Mouse (Mus musculus) embryonic facial prominence, embryonic 15.5 days (tissue): ENCODE measurements around the gene Arhgef28. TPM values are rescaled to one million over a fixed set of nuclear protein-coding genes. Genes with fewer than 3 reads are reported as not detected.

Experiments used
- ATAC-seq: fragments of 200-750 bp; cut with Nextera tagmentation; 2 replicates; pipeline ENCODE4 v1.8.0; 2017; ENCODE audit warnings: low read depth, moderate TSS enrichment; ENCODE audit not compliant: insufficient number of reproducible peaks, low FRiP score, low TSS enrichment
- H3K27ac ChIP-seq: fragments of 300-500 bp; sonication (generic); replicated peaks from 2 replicates; pipeline ENCODE4 v1.5.1; 2015; ENCODE audit warnings: mild to moderate bottlenecking, inconsistent platforms
- H3K27me3 ChIP-seq: fragments of 300-500 bp; sonication (generic); 2 replicates; pipeline ENCODE4 v1.6.1; 2015; ENCODE audit warnings: inconsistent platforms
- H3K36me3 ChIP-seq: fragments of 300-500 bp; sonication (generic); 2 replicates; pipeline ENCODE4 v1.6.1; 2015; ENCODE audit warnings: mild to moderate bottlenecking, inconsistent platforms
- H3K4me1 ChIP-seq: fragments of 300-500 bp; sonication (generic); 2 replicates; pipeline ENCODE4 v1.6.1; 2015; ENCODE audit warnings: inconsistent platforms
- H3K4me2 ChIP-seq: fragments of 300-500 bp; sonication (generic); replicated peaks from 2 replicates; pipeline ENCODE4 v1.6.1; 2015; ENCODE audit warnings: mild to moderate bottlenecking, inconsistent platforms
- H3K4me3 ChIP-seq: fragments of 300-500 bp; sonication (generic); replicated peaks from 2 replicates; pipeline ENCODE4 v1.5.1; 2015; ENCODE audit warnings: mild to moderate bottlenecking, inconsistent platforms
- H3K9ac ChIP-seq: fragments of 300-500 bp; sonication (generic); 2 replicates; pipeline ENCODE4 v1.6.1; 2015; ENCODE audit warnings: inconsistent platforms
- H3K9me3 ChIP-seq: fragments of 300-500 bp; sonication (generic); replicated peaks from 2 replicates; pipeline ENCODE4 v1.6.1; 2016; ENCODE audit warnings: inconsistent platforms
- WGBS: fragments of 180-500 bp; shearing (Covaris S2); methylation state at CpG from one replicate; pipeline ENCODE4 v1.1.7; 2015; 5-methylcytosine and 5-hydroxymethylcytosine counted together
- polyA plus RNA-seq: library from polyadenylated mRNA; unstranded; fragments of >200 nt; fragmentation: Nextera tagmentation; extraction: Ambion mirVana; gene quantifications from 2 replicates; pipeline ENCODE4 v1.2.1, GENCODE M21; 2015

Gene Arhgef28
- polyA plus RNA-seq, 1 experiment from 2014 or later = 14.7 TPM

GRCm38 (mm10) chr13:98152759-98153158, 53.5 kb downstream of the Arhgef28 start:
- H3K4me2 ChIP-seq = no peak overlapping the region
- no peak overlapping the region for H3K4me3 ChIP-seq
- no peaks in the 10 kb centered on the region for H3K36me3 ChIP-seq
- no peaks in the 10 kb centered on the region for H3K9me3 ChIP-seq
- H3K27ac ChIP-seq = no peak overlapping the region
- no peak for ATAC-seq
- H3K4me1 ChIP-seq = no peaks in the 10 kb centered on the region
- WGBS = 85% methylated on average over 8 of the region's 8 CpGs
- no peaks in the 10 kb centered on the region for H3K27me3 ChIP-seq
- H3K9ac ChIP-seq = no peak overlapping the region

- WGBS = 67% methylated on average over 5 of the region's 5 CpGs
- ATAC-seq = no peak
- H3K27me3 ChIP-seq = no peaks in the 10 kb centered on the region
- H3K4me2 ChIP-seq = no peak overlapping the region
- no peaks in the 10 kb centered on the region for H3K9me3 ChIP-seq
- no peak overlapping the region for H3K9ac ChIP-seq
- H3K4me1 ChIP-seq = no peaks in the 10 kb centered on the region
- no peak overlapping the region for H3K27ac ChIP-seq
- no peak overlapping the region for H3K4me3 ChIP-seq
- H3K36me3 ChIP-seq = no peaks in the 10 kb centered on the region
These were observed 58.7 kb downstream of the Arhgef28 start for GRCm38 (mm10) chr13:98147532-98147931.

- Histone ChIP-seq H3K9me3 (no peaks in the 10 kb centered on the region), H3K4me2 (no peak overlapping the region), H3K4me1 (no peaks in the 10 kb centered on the region), H3K36me3 (no peaks in the 10 kb centered on the region), H3K27ac (no peak overlapping the region), H3K4me3 (no peak overlapping the region), H3K9ac (no peak overlapping the region), H3K27me3 (no peaks in the 10 kb centered on the region)
- no peak for ATAC-seq
- 58% methylated on average over 8 of the region's 8 CpGs for WGBS
These were observed 59.6 kb downstream of the Arhgef28 start for GRCm38 (mm10) chr13:98146573-98147160.

GRCm38 (mm10) chr13:98145310-98145709, 60.9 kb downstream of the Arhgef28 start:
- no peaks in the 10 kb centered on the region for H3K4me1 ChIP-seq
- no peaks in the 10 kb centered on the region for H3K36me3 ChIP-seq
- no peaks in the 10 kb centered on the region for H3K9me3 ChIP-seq
- WGBS = 80% methylated on average over 7 of the region's 7 CpGs
- no peak overlapping the region for H3K4me2 ChIP-seq
- no peak overlapping the region for H3K4me3 ChIP-seq
- H3K9ac ChIP-seq = no peak overlapping the region
- no peak for ATAC-seq
- H3K27me3 ChIP-seq = no peaks in the 10 kb centered on the region
- no peak overlapping the region for H3K27ac ChIP-seq

- Histone ChIP-seq H3K27ac (no peak overlapping the region), H3K27me3 (no peaks in the 10 kb centered on the region), H3K36me3 (no peaks in the 10 kb centered on the region), H3K9ac (no peak overlapping the region), H3K4me2 (no peak overlapping the region), H3K4me3 (no peak overlapping the region), H3K4me1 (no peaks in the 10 kb centered on the region), H3K9me3 (no peaks in the 10 kb centered on the region)
- WGBS = 90% methylated on average over 10 of the region's 10 CpGs
- ATAC-seq = no peak
These were observed 63.2 kb downstream of the Arhgef28 start for GRCm38 (mm10) chr13:98143000-98143399.

- 63% methylated on average over 9 of the region's 9 CpGs for WGBS
These were observed 65.6 kb downstream of the Arhgef28 start for GRCm38 (mm10) chr13:98140626-98141025.

GRCm38 (mm10) chr13:98138786-98139185, 67.5 kb downstream of the Arhgef28 start:
- 69% methylated on average over 4 of the region's 4 CpGs for WGBS
- Histone ChIP-seq H3K4me2 (no peak overlapping the region), H3K9me3 (no peaks in the 10 kb centered on the region), H3K9ac (no peak overlapping the region), H3K27ac (no peak overlapping the region), H3K27me3 (no peaks in the 10 kb centered on the region), H3K4me1 (peaks cover 12% of the 10 kb centered on the region), H3K36me3 (no peaks in the 10 kb centered on the region), H3K4me3 (no peak overlapping the region)
- no peak for ATAC-seq

More at GRCm38 (mm10) chr13:98140626-98141025, 65.6 kb downstream of the Arhgef28 start:
- Histone ChIP-seq H3K27ac (no peak overlapping the region), H3K4me3 (no peak overlapping the region), H3K4me2 (no peak overlapping the region), H3K27me3 (no peaks in the 10 kb centered on the region), H3K9ac (no peak overlapping the region), H3K9me3 (no peaks in the 10 kb centered on the region), H3K36me3 (no peaks in the 10 kb centered on the region), H3K4me1 (peaks cover 12% of the 10 kb centered on the region)
- ATAC-seq = no peak

- Histone ChIP-seq H3K9me3 (no peaks in the 10 kb centered on the region), H3K4me3 (no peak overlapping the region), H3K36me3 (no peaks in the 10 kb centered on the region), H3K4me1 (peaks cover 12% of the 10 kb centered on the region), H3K27ac (peak overlapping the region; percentile 23; the same call in 1 of the 2 replicates), H3K9ac (no peak overlapping the region), H3K27me3 (no peaks in the 10 kb centered on the region), H3K4me2 (peak overlapping the region; percentile 9; the same call in 1 of the 2 replicates)
- ATAC-seq = no peak
- 22% methylated on average over 12 of the region's 12 CpGs for WGBS
These were observed 70.2 kb downstream of the Arhgef28 start for GRCm38 (mm10) chr13:98135890-98136555.

- no peak for ATAC-seq
- Histone ChIP-seq H3K4me3 (no peak overlapping the region), H3K27ac (peak overlapping the region; percentile 39; the same call in 1 of the 2 replicates), H3K4me2 (no peak overlapping the region), H3K9me3 (no peaks in the 10 kb centered on the region), H3K9ac (no peak overlapping the region), H3K27me3 (no peaks in the 10 kb centered on the region), H3K36me3 (no peaks in the 10 kb centered on the region), H3K4me1 (peaks cover 12% of the 10 kb centered on the region)
- WGBS = 46% methylated on average over 5 of the region's 5 CpGs
These were observed 73.3 kb downstream of the Arhgef28 start for GRCm38 (mm10) chr13:98132951-98133350.

GRCm38 (mm10) chr13:98132264-98132663, 74.0 kb downstream of the Arhgef28 start:
- Histone ChIP-seq H3K27ac (no peak overlapping the region), H3K4me1 (peaks cover 12% of the 10 kb centered on the region), H3K27me3 (no peaks in the 10 kb centered on the region), H3K36me3 (no peaks in the 10 kb centered on the region), H3K9me3 (no peaks in the 10 kb centered on the region), H3K4me2 (no peak overlapping the region), H3K4me3 (no peak overlapping the region), H3K9ac (no peak overlapping the region)
- WGBS = 72% methylated on average over 6 of the region's 6 CpGs
- ATAC-seq = no peak

GRCm38 (mm10) chr13:98125666-98126065, 80.6 kb downstream of the Arhgef28 start:
- Histone ChIP-seq H3K9ac (no peak overlapping the region), H3K27ac (no peak overlapping the region), H3K4me3 (no peak overlapping the region), H3K36me3 (no peaks in the 10 kb centered on the region), H3K27me3 (no peaks in the 10 kb centered on the region), H3K4me2 (no peak overlapping the region), H3K4me1 (0 out of 2 replicates have a peak, but pooled peaks cover 9% of the 10 kb centered on the region), H3K9me3 (no peaks in the 10 kb centered on the region)
- whole genome bisulfite sequencing = 68% methylated on average over 5 of the region's 5 CpGs
- no peak for ATAC-seq
